Mouse (Mus musculus) small intestine, adult 2 months (tissue): ENCODE data around the gene Commd1.

Experiments
- CTCF ChIP-seq: fragments of 200-500 bp; IDR thresholded peaks from 2 replicates; pipeline ENCODE4 v1.5.1; 2012; ENCODE audit warnings: low read depth, mild to moderate bottlenecking, control low read depth, inconsistent platforms, low read length, moderate library complexity, mixed read lengths; ENCODE audit not compliant: insufficient replicate concordance, insufficient read length; ENCODE audit errors: extremely low read depth
- POLR2A ChIP-seq: fragments of 200-500 bp; IDR thresholded peaks from 2 replicates; pipeline ENCODE4 v1.6.1; 2012; ENCODE audit warnings: low read depth, mild to moderate bottlenecking, control low read depth, inconsistent platforms, low read length, moderate library complexity

DNA sequence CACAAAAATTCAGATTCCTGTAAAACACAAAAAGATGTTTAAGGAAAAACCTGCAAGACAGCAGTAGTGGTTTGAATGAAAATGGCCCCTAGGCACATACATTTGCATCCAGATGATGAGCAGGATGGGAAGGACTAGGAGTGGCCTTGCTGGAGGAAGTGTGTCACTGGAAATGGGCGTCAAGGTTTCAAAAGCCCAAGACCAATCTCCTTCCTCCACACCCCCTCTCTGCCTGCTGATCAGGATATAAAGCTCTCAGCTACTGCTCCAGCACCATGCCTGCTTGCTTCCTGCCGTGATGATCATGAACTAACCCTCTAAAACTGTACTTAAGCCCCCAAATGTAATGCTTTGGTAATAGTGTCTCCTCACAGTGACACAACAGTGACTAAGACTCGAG lies 82.1 kb downstream of the Commd1 start:
- no peak for TF ChIP-seq CTCF
- no peak for TF ChIP-seq POLR2A
